Mouse (Mus musculus) MEL (cell line): ENCODE results near the gene Notch2. TPM values are rescaled to one million over a fixed set of nuclear protein-coding genes. Genes with fewer than 3 reads are reported as not detected.

Source experiments
- DNase-seq: peaks from one replicate; pipeline ENCODE4 v3.0.0; 2011; ENCODE audit warnings: low read depth, low spot score
- H3K27ac ChIP-seq: 2 replicates; pipeline ENCODE4 v1.5.1; 2012; ENCODE audit warnings: low read depth, mild to moderate bottlenecking, control low read depth, low read length, moderate library complexity; ENCODE audit not compliant: control insufficient read depth
- H3K27me3 ChIP-seq, 2 experiments: fragments of 150-350 bp in 1 of 2; sonication (generic) in 1 of 2; 2 replicates each; pipeline ENCODE4 v1.6.1; 2012; ENCODE audit warnings: low read length in 2 of 2, mild to moderate bottlenecking in 2 of 2, improper control_type of control experiment in 1 of 2, moderate library complexity in 1 of 2; ENCODE audit not compliant: insufficient read depth in 2 of 2, control insufficient read depth in 1 of 2
- H3K36me3 ChIP-seq, 2 experiments: 2 replicates each; pipeline ENCODE4 v1.6.1; 2012 to 2014; ENCODE audit warnings: low read length in 2 of 2, improper control_type of control experiment in 1 of 2, inconsistent platforms in 1 of 2, mild to moderate bottlenecking in 1 of 2; ENCODE audit not compliant: insufficient read depth in 2 of 2, control insufficient read depth in 1 of 2
- H3K4me1 ChIP-seq, 2 experiments: fragments of 150-350 bp in 1 of 2; sonication (generic) in 1 of 2; 2 replicates each; pipeline ENCODE4 v1.6.1; 2012; ENCODE audit warnings: low read length in 2 of 2, improper control_type of control experiment in 1 of 2, mild to moderate bottlenecking in 1 of 2; ENCODE audit not compliant: insufficient read depth in 2 of 2, control insufficient read depth in 1 of 2
- H3K4me3 ChIP-seq, 2 experiments: fragments of 150-350 bp in 1 of 2; sonication (generic) in 1 of 2; 2 replicates each; pipeline ENCODE4 v1.5.1; 2012; ENCODE audit warnings: low read depth in 2 of 2, low read length in 2 of 2, mild to moderate bottlenecking in 2 of 2, moderate library complexity in 2 of 2, control low read depth in 1 of 2, improper control_type of control experiment in 1 of 2; ENCODE audit not compliant: control insufficient read depth in 1 of 2, insufficient read depth in 1 of 2
- H3K79me2 ChIP-seq: 2 replicates; pipeline ENCODE4 v1.6.1; 2012; ENCODE audit warnings: mild to moderate bottlenecking, low read length, moderate library complexity; ENCODE audit not compliant: control insufficient read depth, poor library complexity, insufficient read depth
- H3K9ac ChIP-seq: 2 replicates; pipeline ENCODE4 v1.6.1; 2012; ENCODE audit warnings: low read depth, mild to moderate bottlenecking, control low read depth, low read length, moderate library complexity; ENCODE audit not compliant: control insufficient read depth, poor library complexity, severe bottlenecking
- H3K9me3 ChIP-seq: fragments of 150-350 bp; sonication (generic); replicated peaks from 2 replicates; pipeline ENCODE4 v1.6.1; 2012; ENCODE audit warnings: mild to moderate bottlenecking, low read length, improper control_type of control experiment, moderate library complexity; ENCODE audit not compliant: insufficient read depth
- BHLHE40 ChIP-seq: IDR thresholded peaks from 2 replicates; pipeline ENCODE4 v1.6.1; 2012; ENCODE audit warnings: low read depth, mild to moderate bottlenecking, inconsistent platforms, low read length, improper control_type of control experiment, borderline replicate concordance
- ELF1 ChIP-seq: IDR thresholded peaks from 2 replicates; pipeline ENCODE4 v1.6.1; 2014; ENCODE audit warnings: low read depth, mild to moderate bottlenecking, inconsistent platforms, low read length, improper control_type of control experiment, moderate library complexity
- EP300 ChIP-seq, 2 experiments: IDR thresholded peaks; 2 replicates each; pipeline ENCODE4 v1.6.1; 2011; ENCODE audit warnings: improper control_type of control experiment in 2 of 2, low read length in 2 of 2, low read depth in 1 of 2, mild to moderate bottlenecking in 1 of 2
- KAT2A ChIP-seq: conservative IDR thresholded peaks from 2 replicates; pipeline ENCODE4 v1.6.1; 2012; ENCODE audit warnings: low read depth, low read length, improper control_type of control experiment, inconsistent platforms
- MAFK ChIP-seq: IDR thresholded peaks from 2 replicates; pipeline ENCODE4 v1.6.1; 2011; ENCODE audit warnings: low read depth, mild to moderate bottlenecking, low read length, improper control_type of control experiment, borderline replicate concordance
- MAX ChIP-seq: IDR thresholded peaks from 2 replicates; pipeline ENCODE4 v1.6.1; 2011; ENCODE audit warnings: low read length, improper control_type of control experiment
- MYC ChIP-seq: IDR thresholded peaks from 2 replicates; pipeline ENCODE4 v1.6.1; 2011; ENCODE audit warnings: low read depth, mild to moderate bottlenecking, low read length, improper control_type of control experiment, moderate library complexity
- POLR2AphosphoS5 ChIP-seq: IDR thresholded peaks from 2 replicates; pipeline ENCODE4 v1.6.1; 2012; ENCODE audit warnings: low read depth, borderline replicate concordance, mild to moderate bottlenecking, inconsistent platforms, low read length, moderate library complexity, mixed read lengths
- RAD21 ChIP-seq: IDR thresholded peaks from 2 replicates; pipeline ENCODE4 v1.6.1; 2011; ENCODE audit warnings: mild to moderate bottlenecking, low read depth, low read length, improper control_type of control experiment
- SIN3A ChIP-seq: IDR thresholded peaks from 2 replicates; pipeline ENCODE4 v1.6.1; 2012; ENCODE audit warnings: low read length, improper control_type of control experiment, inconsistent platforms
- ZMIZ1 ChIP-seq: IDR thresholded peaks from 2 replicates; pipeline ENCODE4 v1.6.1; 2012; ENCODE audit warnings: low read depth, mild to moderate bottlenecking, inconsistent platforms, low read length, improper control_type of control experiment, moderate library complexity
- polyA plus RNA-seq, 2 experiments: library from polyadenylated mRNA; stranded (reverse) in 1 of 2; unstranded in 1 of 2; fragments of >175 nt in 1 of 2; fragments of >200 nt in 1 of 2; gene quantifications; 2 replicates each; pipeline versions ENCODE4 v1.2.1 to v1.2.4; 2012; ENCODE audit warnings: low replicate concordance in 2 of 2, low read depth in 1 of 2; ENCODE audit not compliant: insufficient read length in 2 of 2, insufficient read depth in 1 of 2, missing spikeins in 1 of 2
- total RNA-seq: library from RNA; depleted of rRNA; stranded (reverse); fragments of 300-350 nt; gene quantifications from 2 replicates; pipeline ENCODE4 v1.2.3, GENCODE M21; 2012

Gene Notch2
- total and polyA plus RNA-seq, 3 experiments = 16.2 to 36.6 (median 16.6) TPM

DNA sequence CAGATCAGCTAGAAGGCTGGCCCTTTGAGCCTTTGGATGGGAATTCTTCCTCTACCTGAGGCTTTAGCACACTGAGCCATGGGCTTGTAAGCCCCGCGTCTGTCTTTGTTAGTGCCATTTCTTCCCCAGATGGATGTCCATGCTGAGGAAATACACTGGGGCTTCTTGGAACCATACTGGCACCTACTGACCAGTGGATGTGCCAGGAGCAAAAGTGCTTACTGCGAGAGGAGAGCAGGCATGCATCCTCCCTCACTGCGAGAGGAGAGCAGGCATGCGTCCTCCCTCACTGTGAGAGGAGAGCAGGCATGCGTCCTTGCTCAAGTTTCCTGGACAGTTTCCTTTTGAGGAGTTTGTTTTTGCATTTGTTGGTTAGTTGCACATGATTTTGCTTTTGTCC is 27.5 kb downstream of the Notch2 start:
- DNase-seq = no peak
- Histone ChIP-seq H3K9ac (no peak overlapping the region), H3K27me3 (no peaks in the 10 kb centered on the region), H3K9me3 (no peaks in the 10 kb centered on the region), H3K4me1 (peaks cover 2 to 8% of the 10 kb centered on the region in 2 experiments), H3K27ac (no peak overlapping the region), H3K79me2 (peaks cover 41% of the 10 kb centered on the region), H3K4me3 (no peak overlapping the region)
- TF ChIP-seq ELF1 (no peak), POLR2AphosphoS5 (no peak), KAT2A (no peak), RAD21 (no peak), MAFK (no peak), MAX (no peak)
- TF ChIP-seq, all 39 proteins: peak for 0
- H3K36me3 ChIP-seq = peaks cover 0 to 6% of the 10 kb centered on the region in 2 experiments; a peak in 2 of 4 replicates

DNA sequence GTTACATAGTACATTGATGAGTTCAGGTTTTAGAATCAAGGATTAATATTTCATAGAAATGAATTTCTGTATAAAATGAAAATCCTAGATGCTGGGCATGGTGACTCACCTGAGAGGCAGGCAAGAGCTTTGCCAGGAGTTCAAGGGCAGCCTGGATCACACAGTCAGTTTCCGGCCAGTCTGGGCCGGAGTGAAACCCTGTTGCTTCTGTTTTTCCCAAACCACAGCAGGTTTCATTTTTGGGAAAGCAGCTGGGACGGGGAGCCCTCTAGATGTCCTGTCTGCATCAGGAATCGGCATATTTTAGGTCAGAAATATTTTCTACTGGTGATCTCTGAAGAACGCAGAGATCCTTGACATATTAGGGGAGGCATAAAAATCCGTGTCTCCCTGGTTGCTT is 29.0 kb downstream of the Notch2 start:
- Histone ChIP-seq H3K36me3 (peaks cover 0 to 11% of the 10 kb centered on the region in 2 experiments; a peak in 2 of 4 replicates), H3K27ac (no peak overlapping the region), H3K27me3 (no peaks in the 10 kb centered on the region), H3K4me1 (peaks cover 7 to 15% of the 10 kb centered on the region in 2 experiments), H3K4me3 (no peak overlapping the region), H3K79me2 (peaks cover 38% of the 10 kb centered on the region), H3K9me3 (no peaks in the 10 kb centered on the region), H3K9ac (no peak overlapping the region)
- no peak for DNase-seq
- no peak for TF ChIP-seq ZMIZ1
- no peak for TF ChIP-seq EP300 (IDR thresholded peaks at IDR 0.05; ENCODE audit: low read depth in 1 of 2, low read length in 2 of 2)
- no peak for TF ChIP-seq MAX
- TF ChIP-seq SIN3A = no peak
- TF ChIP-seq BHLHE40 = no peak

DNA sequence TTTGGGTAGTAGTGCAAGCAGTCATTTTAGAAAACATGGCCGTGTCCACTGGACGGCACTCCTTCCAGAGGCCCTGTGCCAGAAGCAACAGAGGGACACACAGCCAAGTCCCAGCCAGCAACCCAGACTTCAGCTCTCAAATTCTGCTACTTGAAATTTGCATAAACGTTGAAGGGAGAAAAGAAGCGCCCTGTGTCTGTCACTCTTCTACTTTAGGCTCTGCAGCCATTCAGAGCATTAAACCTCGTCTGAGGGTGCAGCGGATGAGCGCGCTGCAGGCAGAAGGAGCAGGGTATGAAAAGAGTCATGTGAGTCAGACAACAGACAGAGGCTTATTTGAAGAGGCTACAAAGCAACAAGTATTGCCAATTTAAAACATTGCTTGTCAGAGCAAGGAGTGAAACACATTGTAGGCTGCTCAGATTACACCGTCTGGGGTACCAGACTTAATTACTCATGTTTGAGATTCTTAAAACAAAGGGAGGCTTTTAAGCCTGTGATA is 29.7 kb downstream of the Notch2 start:
- H3K4me1 ChIP-seq = peaks cover 7 to 15% of the 10 kb centered on the region in 2 experiments

More for the DNA sequence above, 29.7 kb downstream of the Notch2 start:
- DNase-seq = no peak
- Histone ChIP-seq H3K27ac (no peak overlapping the region), H3K79me2 (peaks cover 35% of the 10 kb centered on the region)
- no peak for TF ChIP-seq MYC
- TF ChIP-seq, all 39 proteins: peak for 0
- H3K9me3 ChIP-seq = no peaks in the 10 kb centered on the region
- no peak overlapping the region for H3K9ac ChIP-seq
- no peaks in the 10 kb centered on the region for H3K27me3 ChIP-seq
- H3K36me3 ChIP-seq = peaks cover 0 to 11% of the 10 kb centered on the region in 2 experiments; a peak in 2 of 4 replicates
- no peak overlapping the region for H3K4me3 ChIP-seq
